Mouse (Mus musculus): ENCODE data around the gene Pcolce2. TPM values are rescaled to one million over a fixed set of nuclear protein-coding genes. Genes with fewer than 3 reads are reported as not detected.

Pcolce2 gene
- polyA plus RNA-seq, 1 experiment = 1.5 TPM

DNA sequence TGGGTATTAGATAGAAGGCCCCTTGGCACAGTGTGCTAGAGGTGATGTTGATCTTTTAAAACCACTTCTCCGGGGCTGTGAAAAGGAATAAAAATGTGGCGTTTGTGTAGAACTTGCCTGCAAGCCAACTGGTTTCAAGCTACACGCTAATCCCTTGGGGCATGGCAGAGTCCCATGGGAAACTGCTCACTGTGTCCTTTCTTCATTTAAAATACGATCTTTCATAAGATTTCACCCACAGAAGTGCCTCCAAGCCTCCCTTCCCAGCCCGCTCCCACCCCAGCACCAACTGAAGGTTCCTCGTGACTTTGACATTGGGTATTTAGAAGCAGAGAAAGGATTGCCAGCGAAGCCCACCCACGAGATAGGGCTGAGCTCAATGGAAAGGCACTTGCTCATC is 8.5 kb downstream of the Pcolce2 start:
- Histone ChIP-seq H3K27ac (ENCODE audit: insufficient read depth, low read length) (no peak overlapping the region), H3K4me3 (ENCODE audit: insufficient read depth, low read length) (no peak overlapping the region), H3K4me1 (ENCODE audit: control insufficient read depth, insufficient read depth, low read length) (no peaks in the 10 kb centered on the region)
- no peak for TF ChIP-seq CTCF (IDR thresholded peaks at IDR 0.05; ENCODE audit: extremely low read depth, insufficient read depth, low read length)
- TF ChIP-seq POLR2A (IDR thresholded peaks at IDR 0.05; ENCODE audit: extremely low read depth, insufficient read depth, low read length) = no peak

DNA sequence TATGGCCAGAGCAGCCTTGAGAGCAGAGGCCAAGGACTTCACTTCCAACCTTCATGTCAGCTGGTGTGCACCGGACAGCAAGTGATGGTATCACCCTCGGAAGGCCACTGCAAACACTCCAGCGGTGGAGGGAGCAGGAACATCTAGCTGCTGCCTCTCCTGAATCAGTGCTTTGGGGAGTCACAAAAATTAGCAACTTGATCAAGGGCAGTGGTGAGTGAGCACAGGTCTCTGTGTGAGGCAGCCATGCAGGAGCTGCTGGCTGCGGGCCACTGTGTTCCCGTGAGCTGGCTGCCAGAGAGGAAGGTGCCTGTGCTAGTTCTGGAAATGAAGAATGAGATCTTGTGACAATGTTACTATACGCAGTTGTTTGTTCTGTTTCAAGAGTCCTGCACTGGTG is 16.0 kb downstream of the Pcolce2 start:
- Histone ChIP-seq H3K4me3 (ENCODE audit: insufficient read depth, low read length) (no peak overlapping the region), H3K4me1 (ENCODE audit: control insufficient read depth, insufficient read depth, low read length) (no peaks in the 10 kb centered on the region), H3K27ac (ENCODE audit: insufficient read depth, low read length) (no peak overlapping the region)
- TF ChIP-seq CTCF (IDR thresholded peaks at IDR 0.05; ENCODE audit: extremely low read depth, insufficient read depth, low read length) (no peak), POLR2A (IDR thresholded peaks at IDR 0.05; ENCODE audit: extremely low read depth, insufficient read depth, low read length) (no peak)

DNA sequence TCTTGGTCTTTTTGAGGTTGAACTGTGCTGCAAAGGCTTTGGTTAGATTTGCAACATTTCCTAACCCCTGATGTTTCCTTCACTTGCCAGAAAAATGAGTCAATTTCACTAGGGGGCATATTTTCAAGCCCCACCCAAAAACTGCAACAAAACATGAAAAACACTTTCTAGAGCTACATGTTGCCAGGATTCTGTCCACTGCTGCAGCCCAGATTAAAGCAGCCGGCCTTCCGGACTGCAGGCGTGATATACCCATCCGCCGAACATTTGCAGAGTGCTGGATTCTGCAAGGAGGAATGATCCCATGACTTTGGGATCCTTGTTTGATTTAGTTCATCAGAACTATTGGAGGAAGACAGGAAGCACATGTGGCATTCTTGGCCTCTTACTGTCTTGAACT is 17.0 kb downstream of the Pcolce2 start:
- Histone ChIP-seq H3K4me1 (ENCODE audit: control insufficient read depth, insufficient read depth, low read length) (no peaks in the 10 kb centered on the region), H3K4me3 (ENCODE audit: insufficient read depth, low read length) (no peak overlapping the region)
- no peak for TF ChIP-seq CTCF (IDR thresholded peaks at IDR 0.05; ENCODE audit: extremely low read depth, insufficient read depth, low read length)
- no peak for TF ChIP-seq POLR2A (IDR thresholded peaks at IDR 0.05; ENCODE audit: extremely low read depth, insufficient read depth, low read length)

DNA sequence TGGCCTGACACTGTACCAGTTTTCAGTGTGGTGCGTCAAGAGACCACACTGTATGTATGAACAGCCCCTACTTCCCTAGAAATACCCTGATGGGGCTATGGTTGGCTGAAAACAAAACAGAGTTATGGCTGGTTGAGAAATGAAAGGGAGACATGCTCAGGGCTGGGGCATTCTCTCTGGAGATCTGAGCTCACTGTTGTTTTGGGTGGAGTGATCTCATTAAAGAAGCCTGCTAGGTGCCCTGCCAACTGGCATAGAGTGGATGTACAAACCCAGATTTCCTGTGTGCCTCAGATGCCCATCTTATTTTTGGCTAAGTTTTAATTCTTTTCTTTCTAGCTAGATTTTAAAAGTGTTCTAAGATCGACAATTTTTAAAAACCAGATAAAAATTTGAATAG is 20.5 kb downstream of the Pcolce2 start:
- no peaks in the 10 kb centered on the region for H3K4me1 ChIP-seq (ENCODE audit: control insufficient read depth, insufficient read depth, low read length)
- H3K4me3 ChIP-seq (ENCODE audit: insufficient read depth, low read length) = no peak overlapping the region
- TF ChIP-seq CTCF (IDR thresholded peaks at IDR 0.05; ENCODE audit: extremely low read depth, insufficient read depth, low read length) (no peak), POLR2A (IDR thresholded peaks at IDR 0.05; ENCODE audit: extremely low read depth, insufficient read depth, low read length) (no peak)
- no peak overlapping the region for H3K27ac ChIP-seq (ENCODE audit: insufficient read depth, low read length)

More for the DNA sequence above, 17.0 kb downstream of the Pcolce2 start:
- no peak overlapping the region for H3K27ac ChIP-seq (ENCODE audit: insufficient read depth, low read length)

DNA sequence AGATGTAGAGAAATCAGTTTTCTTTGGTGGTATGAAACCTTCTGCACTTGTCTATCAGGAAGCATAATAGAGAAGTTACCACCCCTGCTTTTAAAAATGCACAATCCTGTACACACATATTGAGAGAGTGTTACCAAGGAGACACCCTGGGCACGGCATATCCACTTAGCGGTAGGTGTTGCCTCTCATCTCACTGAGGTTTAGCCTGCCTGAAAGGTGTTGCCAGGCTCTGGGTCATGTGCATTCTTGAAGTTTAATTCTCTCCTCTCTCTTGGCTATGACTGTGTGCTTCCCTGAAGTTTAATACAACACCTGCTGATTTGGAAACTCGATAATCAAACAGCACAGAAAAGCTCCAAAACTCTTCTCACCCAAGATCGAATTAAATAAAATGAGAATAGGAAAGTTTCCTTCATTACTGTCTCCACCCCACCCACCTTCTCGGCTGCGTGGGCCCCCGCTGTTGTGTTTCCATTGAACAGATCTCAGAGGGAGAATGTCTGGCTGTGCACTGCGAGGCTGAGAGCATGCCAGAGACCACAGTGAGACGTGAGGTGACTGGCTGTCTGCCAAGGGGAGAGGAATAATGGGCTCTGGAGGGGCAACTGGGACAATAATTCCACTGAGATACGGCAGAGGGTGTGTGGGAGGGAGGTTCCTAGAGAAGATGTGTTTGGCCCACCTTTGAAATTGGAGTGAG is 27.0 kb downstream of the Pcolce2 start:
- no peak overlapping the region for H3K27ac ChIP-seq (ENCODE audit: insufficient read depth, low read length)
- H3K4me3 ChIP-seq (ENCODE audit: insufficient read depth, low read length) = no peak overlapping the region
- TF ChIP-seq POLR2A (IDR thresholded peaks at IDR 0.05; ENCODE audit: extremely low read depth, insufficient read depth, low read length) (no peak), CTCF (IDR thresholded peaks at IDR 0.05; ENCODE audit: extremely low read depth, insufficient read depth, low read length) (no peak)
- peaks cover 4% of the 10 kb centered on the region for H3K4me1 ChIP-seq (ENCODE audit: control insufficient read depth, insufficient read depth, low read length)

DNA sequence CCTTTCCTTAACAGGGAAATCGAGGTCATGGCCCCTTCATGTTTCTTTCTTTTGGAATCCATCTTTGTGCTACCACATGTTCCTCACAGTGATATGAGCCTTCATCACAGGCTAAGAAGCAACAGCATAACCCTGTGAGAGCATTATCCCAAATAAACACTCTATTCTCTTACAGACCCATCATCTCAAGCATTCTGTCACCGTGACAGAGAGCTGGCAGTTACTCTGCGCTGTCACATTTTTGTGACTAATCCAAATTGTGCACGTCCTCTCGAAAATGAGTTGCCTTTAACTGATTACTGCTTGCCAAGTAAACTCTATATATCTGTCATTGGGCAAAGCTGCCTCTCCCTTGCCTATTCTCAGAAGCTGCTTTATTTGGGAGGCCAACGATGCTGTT is 28.4 kb downstream of the Pcolce2 start:
- Histone ChIP-seq H3K27ac (ENCODE audit: insufficient read depth, low read length) (no peak overlapping the region), H3K4me3 (ENCODE audit: insufficient read depth, low read length) (no peak overlapping the region), H3K4me1 (ENCODE audit: control insufficient read depth, insufficient read depth, low read length) (peaks cover 4% of the 10 kb centered on the region)
- TF ChIP-seq POLR2A (IDR thresholded peaks at IDR 0.05; ENCODE audit: extremely low read depth, insufficient read depth, low read length) (no peak), CTCF (IDR thresholded peaks at IDR 0.05; ENCODE audit: extremely low read depth, insufficient read depth, low read length) (no peak)

DNA sequence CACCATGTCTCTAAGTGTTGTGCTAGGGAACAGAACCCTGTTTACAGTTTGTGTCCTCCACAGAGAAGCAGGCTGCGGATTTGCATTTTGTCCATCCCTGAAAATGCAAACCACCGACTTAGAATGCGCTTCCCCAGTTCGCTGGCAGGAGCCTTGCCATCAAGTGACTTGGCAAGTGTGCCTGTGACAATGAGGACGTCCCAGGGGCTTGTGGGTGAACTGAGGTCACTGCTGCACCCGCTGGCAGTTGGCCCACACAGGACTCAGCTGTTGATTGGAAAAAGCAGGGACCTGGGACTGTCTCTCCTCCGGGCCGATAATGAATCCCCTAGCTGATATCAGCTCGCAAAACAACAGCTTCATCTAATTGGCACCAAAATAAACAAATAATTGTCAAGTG is 30.4 kb downstream of the Pcolce2 start:
- Histone ChIP-seq H3K27ac (ENCODE audit: insufficient read depth, low read length) (no peak overlapping the region), H3K4me1 (ENCODE audit: control insufficient read depth, insufficient read depth, low read length) (peaks cover 4% of the 10 kb centered on the region), H3K4me3 (ENCODE audit: insufficient read depth, low read length) (no peak overlapping the region)
- TF ChIP-seq CTCF (IDR thresholded peaks at IDR 0.05; ENCODE audit: extremely low read depth, insufficient read depth, low read length) = no peak
- TF ChIP-seq POLR2A (IDR thresholded peaks at IDR 0.05; ENCODE audit: extremely low read depth, insufficient read depth, low read length) = no peak

DNA sequence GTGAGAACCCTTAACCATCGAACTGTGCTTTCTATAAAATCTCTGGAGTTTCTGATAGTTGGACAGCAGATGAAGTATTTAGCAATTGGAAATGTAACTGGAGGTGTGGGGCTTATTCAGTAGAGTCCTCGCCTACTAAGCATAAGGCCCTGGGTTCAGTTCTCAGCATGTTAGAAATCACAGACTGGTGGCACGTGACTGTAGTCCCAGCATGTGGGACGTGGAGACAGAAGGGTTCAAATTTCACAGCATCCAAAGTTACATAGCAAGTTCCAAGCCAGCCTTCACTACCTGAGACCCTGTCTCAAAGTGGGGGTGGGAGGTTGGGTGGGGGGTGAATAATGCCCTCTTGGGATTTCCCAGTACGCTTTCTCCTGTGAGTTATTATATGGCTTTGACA is 30.9 kb downstream of the Pcolce2 start:
- Histone ChIP-seq H3K4me3 (ENCODE audit: insufficient read depth, low read length) (no peak overlapping the region), H3K4me1 (ENCODE audit: control insufficient read depth, insufficient read depth, low read length) (peaks cover 4% of the 10 kb centered on the region), H3K27ac (ENCODE audit: insufficient read depth, low read length) (no peak overlapping the region)
- TF ChIP-seq POLR2A (IDR thresholded peaks at IDR 0.05; ENCODE audit: extremely low read depth, insufficient read depth, low read length) (no peak), CTCF (IDR thresholded peaks at IDR 0.05; ENCODE audit: extremely low read depth, insufficient read depth, low read length) (no peak)

DNA sequence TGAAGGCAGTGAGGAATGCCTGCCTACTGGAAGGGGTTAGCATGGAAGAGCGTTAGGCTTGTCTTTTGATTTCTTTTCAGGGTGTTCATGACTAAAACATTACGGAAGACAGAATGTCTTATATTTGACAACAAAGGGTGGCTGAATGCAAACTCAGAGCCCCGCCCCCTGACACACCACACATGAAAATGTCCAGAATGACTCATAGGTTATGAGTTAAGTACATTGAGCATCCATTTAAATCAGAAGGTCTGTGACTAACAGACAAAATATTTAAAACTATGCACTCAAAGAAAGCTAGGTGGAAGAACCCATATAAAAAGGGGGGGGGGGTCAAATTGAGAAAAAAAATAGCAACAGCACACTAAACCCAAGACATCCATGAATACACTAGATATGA is 34.9 kb downstream of the Pcolce2 start:
- no peak overlapping the region for H3K27ac ChIP-seq (ENCODE audit: insufficient read depth, low read length)

DNA sequence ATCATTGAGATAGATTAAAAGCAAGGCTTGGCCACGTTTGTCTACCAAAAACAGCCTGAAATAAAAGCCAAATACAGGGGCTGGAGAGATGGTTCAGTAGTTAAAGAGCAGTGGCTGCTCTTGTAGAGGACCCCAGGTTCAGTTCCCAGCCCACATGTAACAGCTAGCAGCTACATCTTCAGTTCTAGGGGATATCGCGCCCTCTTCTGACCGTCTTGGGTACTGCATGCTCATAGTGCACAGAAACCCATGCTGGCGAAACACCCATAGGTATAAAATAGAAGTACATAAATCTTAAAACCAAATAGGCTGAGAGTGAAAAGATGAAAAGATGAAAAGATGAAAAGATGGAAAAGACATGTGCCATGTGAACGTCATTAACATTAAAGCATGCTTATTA is 35.4 kb downstream of the Pcolce2 start:
- TF ChIP-seq CTCF (IDR thresholded peaks at IDR 0.05; ENCODE audit: extremely low read depth, insufficient read depth, low read length) (0 out of 2 replicates have a peak, but pooled peaks have one; percentile 18), POLR2A (IDR thresholded peaks at IDR 0.05; ENCODE audit: extremely low read depth, insufficient read depth, low read length) (no peak)
- no peak overlapping the region for H3K27ac ChIP-seq (ENCODE audit: insufficient read depth, low read length)
- H3K4me1 ChIP-seq (ENCODE audit: control insufficient read depth, insufficient read depth, low read length) = no peaks in the 10 kb centered on the region
- H3K4me3 ChIP-seq (ENCODE audit: insufficient read depth, low read length) = no peak overlapping the region

More for the DNA sequence above, 34.9 kb downstream of the Pcolce2 start:
- no peak for TF ChIP-seq CTCF (IDR thresholded peaks at IDR 0.05; ENCODE audit: extremely low read depth, insufficient read depth, low read length)
- no peak for TF ChIP-seq POLR2A (IDR thresholded peaks at IDR 0.05; ENCODE audit: extremely low read depth, insufficient read depth, low read length)
- Histone ChIP-seq H3K4me1 (ENCODE audit: control insufficient read depth, insufficient read depth, low read length) (no peaks in the 10 kb centered on the region), H3K4me3 (ENCODE audit: insufficient read depth, low read length) (no peak overlapping the region)

Data from cortical plate, adult 2 months (tissue).